Mouse (Mus musculus): ENCODE data around the gene Rpap2. TPM values are rescaled to one million over a fixed set of nuclear protein-coding genes. Genes with fewer than 3 reads are reported as not detected.

Rpap2 gene
- 21.4 and 25.6 TPM in 2 replicates for polyA plus RNA-seq (2015; fragmentation: Nextera tagmentation; extraction: Ambion mirVana)

DNA sequence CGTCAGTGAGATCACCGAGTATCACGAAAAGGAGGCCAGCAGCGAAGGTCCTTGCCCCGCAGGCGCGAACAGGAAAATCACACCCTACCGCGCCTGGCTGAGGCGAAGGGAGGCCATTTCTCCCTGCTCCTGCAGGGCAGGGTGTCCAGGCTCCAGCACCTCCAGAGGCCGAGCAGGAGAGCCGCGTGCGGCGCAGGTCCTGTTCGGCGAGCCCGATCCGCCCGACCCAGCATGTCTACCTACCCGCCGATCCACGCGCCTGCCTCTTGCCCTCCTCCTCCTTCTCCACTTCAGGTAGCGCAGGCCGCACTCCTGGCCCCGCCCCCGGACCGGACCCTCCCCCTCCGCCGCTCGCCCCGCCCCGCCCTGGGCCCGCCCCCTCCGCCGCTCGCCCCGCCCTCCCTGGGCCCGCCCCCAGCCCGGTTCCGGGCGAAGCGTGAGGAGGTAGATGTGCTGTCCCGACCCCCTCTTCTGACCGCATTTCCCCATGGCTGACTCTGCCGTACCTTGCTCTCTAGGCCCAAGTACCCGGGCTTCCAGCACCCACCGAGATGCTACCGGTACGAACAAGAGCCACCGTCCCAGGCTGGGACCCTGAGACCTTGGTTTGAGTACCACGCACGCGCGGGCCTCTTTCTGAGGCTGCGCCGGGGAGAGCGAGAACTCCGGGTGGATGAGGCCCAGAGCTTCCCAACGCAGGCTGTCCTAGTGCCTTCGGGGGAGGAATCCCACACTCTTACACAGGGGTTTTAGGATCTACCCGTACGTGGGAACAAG is at the start of gene Rpap2, which contains the start of gene Glmn:
Rpap2 (plus strand) TSS at position 73 of the 777 bp plus-strand sequence.
Glmn (minus strand) TSS at position 588 of the 777 bp plus-strand sequence.
- Histone ChIP-seq H3K9me3 (replicated peaks) (no peaks in the 10 kb centered on the region), H3K4me1 (peaks cover 18% of the 10 kb centered on the region)
- peak; percentile 97 for ATAC-seq (ENCODE audit: low FRiP score)

DNA sequence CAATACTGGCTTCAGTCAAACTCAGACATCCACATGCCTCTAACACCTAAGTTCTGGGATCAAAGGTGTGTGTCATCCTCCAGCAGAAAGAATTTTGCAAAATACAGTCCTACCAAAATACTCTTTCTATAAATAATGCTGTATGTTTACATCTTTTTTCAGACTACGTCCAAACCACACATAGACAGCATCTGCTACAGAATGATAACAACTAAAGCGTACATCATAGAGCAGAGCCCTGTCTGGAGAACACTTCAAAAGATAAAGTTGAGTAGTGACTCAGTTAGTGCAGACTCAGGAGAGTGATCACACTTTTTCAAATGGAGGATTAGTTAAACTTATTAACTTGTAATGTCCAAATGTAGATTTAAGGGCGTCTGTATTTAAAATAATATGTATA is 49.2 kb upstream of the Rpap2 start:
- Histone ChIP-seq H3K4me2 (no peak overlapping the region), H3K27me3 (replicated peaks) (no peaks in the 10 kb centered on the region), H3K27ac (replicated peaks) (no peak overlapping the region), H3K9ac (replicated peaks) (no peak overlapping the region), H3K36me3 (peaks cover 27% of the 10 kb centered on the region), H3K4me1 (no peaks in the 10 kb centered on the region), H3K9me3 (replicated peaks) (no peaks in the 10 kb centered on the region), H3K4me3 (replicated peaks) (no peak overlapping the region)
- ATAC-seq (ENCODE audit: low FRiP score): no peak
- WGBS: 93% methylated on average over 3 of the region's 3 CpGs

More for the DNA sequence above, at the start of gene Rpap2, which contains the start of gene Glmn:
- Histone ChIP-seq H3K27me3 (replicated peaks) (no peaks in the 10 kb centered on the region), H3K36me3 (peaks cover 13% of the 10 kb centered on the region), H3K27ac (replicated peaks) (peak within 1 kb of the TSS; percentile 94), H3K9ac (replicated peaks) (peak within 1 kb of the TSS; percentile 77), H3K4me2 (peak within 1 kb of the TSS; percentile 65), H3K4me3 (replicated peaks) (peak within 1 kb of the TSS; percentile 86)
- WGBS: under 1% methylated on average over 63 of the region's 64 CpGs

DNA sequence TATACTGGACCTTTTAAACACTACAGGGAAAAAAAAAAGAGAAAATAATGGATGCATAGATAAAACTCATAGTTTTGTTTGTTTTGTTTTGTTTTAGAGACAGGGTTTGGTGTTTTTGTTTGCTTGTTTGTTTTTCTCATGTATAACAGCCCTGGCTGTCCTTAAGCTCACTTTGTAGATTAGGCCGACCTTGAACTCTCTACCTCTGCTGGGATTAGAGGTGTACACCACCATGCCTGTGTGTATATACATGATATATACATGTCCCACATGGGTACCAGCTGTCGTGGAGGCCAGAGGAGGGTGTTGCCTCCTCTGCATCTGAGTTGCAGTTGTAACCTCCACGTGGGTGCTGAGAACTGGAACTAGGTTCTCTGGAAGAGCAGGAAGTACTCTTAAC is 48.7 kb upstream of the Rpap2 start:
- 92% methylated on average over 3 of the region's 3 CpGs for WGBS
- no peak overlapping the region for H3K9ac ChIP-seq (replicated peaks)
- H3K27ac ChIP-seq (replicated peaks): no peak overlapping the region
- no peaks in the 10 kb centered on the region for H3K27me3 ChIP-seq (replicated peaks)
- peaks cover 27% of the 10 kb centered on the region for H3K36me3 ChIP-seq
- H3K4me1 ChIP-seq: no peaks in the 10 kb centered on the region
- H3K9me3 ChIP-seq (replicated peaks): no peaks in the 10 kb centered on the region
- H3K4me2 ChIP-seq: no peak overlapping the region
- H3K4me3 ChIP-seq (replicated peaks): no peak overlapping the region
- ATAC-seq (ENCODE audit: low FRiP score): no peak

DNA sequence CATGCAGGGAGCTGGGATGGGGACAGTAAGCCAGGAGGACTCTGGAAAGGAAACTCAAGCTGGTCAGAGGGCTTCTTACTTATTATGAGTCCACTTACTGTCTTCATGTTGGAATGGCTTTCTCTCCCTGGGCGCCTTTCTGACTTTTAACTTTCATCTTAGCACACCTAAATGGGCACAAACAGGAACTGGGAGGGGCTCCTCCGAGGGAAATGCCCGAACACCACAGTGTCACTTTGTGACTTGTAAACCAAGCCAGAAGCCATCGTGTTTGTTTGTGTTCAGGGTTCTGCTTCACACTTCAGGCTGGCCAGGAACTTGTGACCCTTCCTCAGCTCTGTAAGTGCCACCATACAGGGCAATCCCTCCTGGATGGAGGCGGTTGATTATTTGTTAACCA is 42.8 kb upstream of the Rpap2 start:
- ATAC-seq (ENCODE audit: low FRiP score): no peak
- H3K27ac ChIP-seq (replicated peaks): no peak overlapping the region
- H3K9me3 ChIP-seq (replicated peaks): no peaks in the 10 kb centered on the region
- no peak overlapping the region for H3K4me2 ChIP-seq
- WGBS: 92% methylated on average over 5 of the region's 5 CpGs
- no peak overlapping the region for H3K9ac ChIP-seq (replicated peaks)
- no peaks in the 10 kb centered on the region for H3K27me3 ChIP-seq (replicated peaks)
- no peaks in the 10 kb centered on the region for H3K4me1 ChIP-seq
- no peak overlapping the region for H3K4me3 ChIP-seq (replicated peaks)
- peaks cover 40% of the 10 kb centered on the region for H3K36me3 ChIP-seq

DNA sequence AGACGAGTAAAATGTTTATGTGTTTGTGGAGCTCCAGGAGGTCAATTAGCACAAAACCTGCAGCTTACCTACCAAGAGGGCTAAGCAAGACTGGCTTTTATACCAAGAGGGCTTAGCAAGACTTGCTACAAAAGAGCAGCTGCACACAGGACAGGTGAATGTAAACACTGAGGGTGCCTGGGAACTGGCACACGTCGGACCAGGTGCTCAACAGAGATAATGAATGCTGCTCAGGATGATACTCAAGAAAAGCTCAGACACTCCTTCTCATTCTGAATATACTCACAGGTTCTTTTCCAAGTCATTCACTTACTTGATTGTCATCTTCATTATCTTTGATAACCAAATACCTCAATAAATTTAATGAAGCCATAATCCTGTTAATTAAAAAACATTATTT is 40.2 kb upstream of the Rpap2 start:
- no peak for ATAC-seq (ENCODE audit: low FRiP score)
- Histone ChIP-seq H3K4me1 (no peaks in the 10 kb centered on the region), H3K4me2 (no peak overlapping the region), H3K4me3 (replicated peaks) (no peak overlapping the region), H3K9ac (replicated peaks) (no peak overlapping the region), H3K27me3 (replicated peaks) (no peaks in the 10 kb centered on the region), H3K27ac (replicated peaks) (no peak overlapping the region), H3K9me3 (replicated peaks) (no peaks in the 10 kb centered on the region), H3K36me3 (peaks cover 49% of the 10 kb centered on the region)
- 83% methylated on average over 3 of the region's 3 CpGs for WGBS

DNA sequence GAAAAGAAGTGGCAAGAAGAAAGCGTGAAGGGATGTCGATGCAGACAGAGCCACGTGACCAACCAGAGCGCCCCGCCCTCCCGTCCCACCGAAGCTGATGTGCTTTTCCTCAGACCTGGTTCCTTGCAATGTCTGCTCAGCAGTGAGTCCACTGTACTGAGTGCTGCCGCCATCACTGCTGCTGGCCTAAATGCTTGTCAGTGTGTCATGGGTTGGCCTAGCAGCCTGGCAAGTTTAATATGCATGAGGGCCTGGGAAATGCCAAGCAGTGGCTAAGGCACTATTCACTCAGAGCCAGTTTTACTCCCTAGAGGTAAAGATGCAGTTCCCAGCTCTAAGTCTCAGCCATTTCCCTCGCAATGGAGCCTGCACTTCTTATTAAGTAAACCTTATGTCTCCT is 28.0 kb upstream of the Rpap2 start:
- 91% methylated on average over 9 of the region's 9 CpGs for WGBS
- peak; percentile 55; the same call in 1 of the 2 replicates for ATAC-seq (ENCODE audit: low FRiP score)
- H3K36me3 ChIP-seq: peaks cover 52% of the 10 kb centered on the region

DNA sequence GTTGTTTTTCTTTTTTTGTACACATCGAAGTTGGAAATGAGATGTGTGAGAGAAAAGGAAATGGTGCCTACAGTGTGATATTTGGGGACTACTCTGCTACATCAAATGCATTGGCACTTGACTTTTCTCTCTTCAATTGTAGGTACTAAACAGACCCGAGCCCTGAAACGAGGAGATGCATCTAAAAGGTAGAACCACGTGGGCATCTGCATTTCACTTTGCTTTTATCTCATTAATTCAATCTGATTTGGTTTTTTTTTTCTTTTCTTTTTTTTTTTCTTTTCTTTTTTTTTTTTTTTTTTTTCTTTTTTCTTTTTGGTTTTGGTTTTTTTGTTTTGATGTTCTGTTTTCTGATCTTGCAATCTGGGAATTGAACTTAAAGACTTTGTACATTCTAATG is 1.2 kb downstream of the Rpap2 start:
- H3K4me3 ChIP-seq (replicated peaks): peak overlapping the region; percentile 86
- peaks cover 16% of the 10 kb centered on the region for H3K36me3 ChIP-seq
- H3K27ac ChIP-seq (replicated peaks): no peak overlapping the region
- H3K4me2 ChIP-seq: peak overlapping the region; percentile 65
- no peak for ATAC-seq (ENCODE audit: low FRiP score)
- H3K4me1 ChIP-seq: peaks cover 13% of the 10 kb centered on the region
- peak overlapping the region; percentile 77 for H3K9ac ChIP-seq (replicated peaks)
- 13% methylated on average over 4 of the region's 4 CpGs for WGBS
- H3K9me3 ChIP-seq (replicated peaks): no peaks in the 10 kb centered on the region
- H3K27me3 ChIP-seq (replicated peaks): no peaks in the 10 kb centered on the region

More for the DNA sequence above, 28.0 kb upstream of the Rpap2 start:
- Histone ChIP-seq H3K4me1 (no peaks in the 10 kb centered on the region), H3K4me2 (no peak overlapping the region), H3K9me3 (replicated peaks) (no peaks in the 10 kb centered on the region), H3K9ac (replicated peaks) (no peak overlapping the region), H3K4me3 (replicated peaks) (no peak overlapping the region), H3K27ac (replicated peaks) (no peak overlapping the region), H3K27me3 (replicated peaks) (no peaks in the 10 kb centered on the region)

DNA sequence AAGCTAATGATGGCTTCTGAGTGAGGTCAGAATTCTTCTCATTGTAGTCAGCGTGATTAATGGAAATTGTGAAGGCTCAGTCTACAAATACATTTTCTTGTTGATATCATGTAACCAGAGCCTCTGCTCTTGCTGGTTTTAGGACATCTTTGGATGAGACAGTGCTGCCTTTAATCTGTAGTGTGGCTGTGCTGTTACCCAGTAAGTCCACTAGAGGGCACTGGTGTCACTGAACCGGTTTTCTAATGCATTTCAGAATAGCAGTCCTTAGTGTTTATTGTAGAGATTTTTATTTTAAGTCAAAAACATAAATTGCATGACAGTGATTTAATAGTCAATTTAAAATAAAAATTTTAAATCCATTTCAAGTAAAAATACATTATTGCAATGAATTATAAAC is 14.1 kb downstream of the Rpap2 start:
- no peaks in the 10 kb centered on the region for H3K9me3 ChIP-seq (replicated peaks)
- H3K4me3 ChIP-seq (replicated peaks): no peak overlapping the region
- no peak overlapping the region for H3K4me2 ChIP-seq
- ATAC-seq (ENCODE audit: low FRiP score): peak; percentile 69; the same call in 1 of the 2 replicates
- no peaks in the 10 kb centered on the region for H3K27me3 ChIP-seq (replicated peaks)
- no peak overlapping the region for H3K27ac ChIP-seq (replicated peaks)
- H3K4me1 ChIP-seq: no peaks in the 10 kb centered on the region
- peaks cover 30% of the 10 kb centered on the region for H3K36me3 ChIP-seq
- 0% methylated on average over 2 of the region's 2 CpGs for WGBS
- no peak overlapping the region for H3K9ac ChIP-seq (replicated peaks)

DNA sequence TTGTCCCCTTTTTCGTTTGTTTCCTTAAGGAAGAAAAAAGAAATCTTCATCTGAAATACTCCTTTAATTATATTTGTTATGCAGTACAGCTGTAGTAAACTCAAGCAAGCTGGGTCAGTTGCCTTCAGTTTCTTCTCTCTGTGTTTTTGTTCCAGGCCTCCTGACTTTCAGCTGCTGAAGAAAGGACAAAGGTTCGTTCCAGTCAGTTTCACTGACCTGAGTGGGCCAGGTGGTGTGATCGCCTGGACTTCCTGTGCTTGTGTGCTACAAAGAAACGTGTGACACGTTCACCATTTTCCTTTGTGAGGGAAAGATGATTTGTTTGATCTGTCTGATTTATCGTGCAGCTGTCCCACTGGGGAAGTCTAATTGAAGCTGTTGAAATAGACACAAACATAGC is 20.8 kb downstream of the Rpap2 start:
- Histone ChIP-seq H3K36me3 (peaks cover 47% of the 10 kb centered on the region), H3K27ac (replicated peaks) (no peak overlapping the region), H3K27me3 (replicated peaks) (no peaks in the 10 kb centered on the region), H3K9me3 (replicated peaks) (no peaks in the 10 kb centered on the region), H3K9ac (replicated peaks) (no peak overlapping the region), H3K4me3 (replicated peaks) (no peak overlapping the region), H3K4me2 (no peak overlapping the region), H3K4me1 (no peaks in the 10 kb centered on the region)
- 77% methylated on average over 6 of the region's 6 CpGs for WGBS
- ATAC-seq (ENCODE audit: low FRiP score): no peak

DNA sequence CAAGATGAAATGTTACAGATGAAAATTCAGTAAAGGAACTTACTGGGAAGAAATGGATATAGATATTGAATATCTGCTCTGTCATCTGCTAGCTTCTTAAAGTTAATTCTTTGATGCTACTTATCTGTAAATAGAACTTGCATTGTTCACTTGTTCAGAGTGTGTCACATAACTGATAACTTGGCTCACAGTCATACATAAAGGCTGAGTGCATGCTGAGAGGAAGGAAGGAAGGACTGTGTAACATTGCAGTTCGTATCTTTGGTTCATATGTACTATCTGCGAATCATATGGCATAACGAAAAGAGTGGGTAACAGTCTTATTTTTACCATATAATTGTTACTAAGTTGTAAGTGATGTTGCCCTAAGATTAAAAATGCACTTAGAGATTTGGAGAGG is 24.2 kb downstream of the Rpap2 start:
- Histone ChIP-seq H3K9ac (replicated peaks) (no peak overlapping the region), H3K27ac (replicated peaks) (no peak overlapping the region), H3K4me2 (no peak overlapping the region), H3K9me3 (replicated peaks) (no peaks in the 10 kb centered on the region), H3K4me3 (replicated peaks) (no peak overlapping the region), H3K27me3 (replicated peaks) (no peaks in the 10 kb centered on the region), H3K4me1 (no peaks in the 10 kb centered on the region), H3K36me3 (peaks cover 37% of the 10 kb centered on the region)
- no peak for ATAC-seq (ENCODE audit: low FRiP score)
- WGBS: 93% methylated on average over 3 of the region's 3 CpGs

DNA sequence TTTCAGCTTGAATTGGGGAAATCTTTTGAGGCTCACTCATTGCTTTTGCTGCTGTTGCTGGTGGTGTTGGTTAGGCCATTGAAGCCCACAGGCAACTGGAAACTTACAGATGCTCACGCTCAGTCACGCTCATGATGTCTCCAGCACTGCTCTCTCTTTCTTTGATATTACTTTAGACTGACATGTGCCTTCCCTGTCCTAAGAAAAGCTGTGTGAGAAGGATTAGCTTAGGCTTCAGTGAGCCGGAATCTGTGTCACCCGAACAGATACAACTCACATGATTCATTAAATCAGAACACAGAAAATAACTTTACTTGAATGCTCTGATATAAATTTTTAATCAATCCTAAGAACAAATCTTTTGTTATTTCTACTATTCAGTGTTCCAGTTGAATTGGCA is 36.5 kb downstream of the Rpap2 start:
- 97% methylated on average over 4 of the region's 4 CpGs for WGBS
- Histone ChIP-seq H3K4me2 (no peak overlapping the region), H3K27ac (replicated peaks) (no peak overlapping the region), H3K27me3 (replicated peaks) (no peaks in the 10 kb centered on the region), H3K4me3 (replicated peaks) (no peak overlapping the region), H3K36me3 (peaks cover 18% of the 10 kb centered on the region), H3K4me1 (no peaks in the 10 kb centered on the region), H3K9me3 (replicated peaks) (no peaks in the 10 kb centered on the region), H3K9ac (replicated peaks) (no peak overlapping the region)
- ATAC-seq (ENCODE audit: low FRiP score): no peak

DNA sequence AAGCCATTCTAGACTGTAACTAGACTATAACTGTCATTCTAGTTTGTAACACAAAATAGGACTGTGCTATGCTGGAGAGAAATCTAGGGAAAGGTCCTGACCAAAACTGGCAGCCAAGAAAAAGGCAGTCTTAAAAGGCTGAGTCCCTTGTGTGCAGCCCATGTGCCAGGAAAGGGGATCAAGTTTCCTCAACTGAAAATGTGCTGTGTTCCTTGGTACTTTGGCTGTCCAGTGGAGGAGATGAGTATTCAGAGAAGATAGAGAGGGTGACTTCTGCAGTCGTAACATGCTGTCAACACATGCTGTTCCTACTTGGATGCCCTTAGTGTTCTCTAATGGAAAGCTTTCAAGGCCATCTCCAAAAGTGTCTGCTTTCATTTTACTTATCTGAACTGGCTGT is 39.9 kb downstream of the Rpap2 start:
- no peak overlapping the region for H3K9ac ChIP-seq (replicated peaks)

More for the DNA sequence above, 39.9 kb downstream of the Rpap2 start:
- Histone ChIP-seq H3K4me2 (no peak overlapping the region), H3K4me3 (replicated peaks) (no peak overlapping the region), H3K9me3 (replicated peaks) (no peaks in the 10 kb centered on the region), H3K36me3 (peaks cover 7% of the 10 kb centered on the region), H3K27me3 (replicated peaks) (no peaks in the 10 kb centered on the region), H3K27ac (replicated peaks) (no peak overlapping the region), H3K4me1 (no peaks in the 10 kb centered on the region)
- ATAC-seq (ENCODE audit: low FRiP score): no peak
- WGBS: 97% methylated on average over 1 of the region's 1 CpGs
